Mouse (Mus musculus): Measurements from ENCODE around the gene Tgfa. TPM values are rescaled to one million over a fixed set of nuclear protein-coding genes. Genes with fewer than 3 reads are reported as not detected.

Gene Tgfa
- polyA plus RNA-seq, 1 experiment = 0.20 TPM

GRCm38 (mm10) chr6:86317066-86317465 is 122.0 kb downstream of the Tgfa start:
- Histone ChIP-seq H3K4me3 (no peak overlapping the region), H3K36me3 (ENCODE audit: control insufficient read depth, insufficient read depth) (no peaks in the 10 kb centered on the region), H3K79me2 (ENCODE audit: control insufficient read depth, insufficient read depth) (no peaks in the 10 kb centered on the region), H3K27me3 (ENCODE audit: control insufficient read depth, insufficient read depth, insufficient read length) (no peaks in the 10 kb centered on the region), H3ac (ENCODE audit: control insufficient read depth, insufficient read length) (no peak overlapping the region), H3K4me2 (ENCODE audit: low read depth) (no peak overlapping the region)
- TF ChIP-seq USF1 (IDR thresholded peaks at IDR 0.05; ENCODE audit: low read depth) (no peak), CEBPB (IDR thresholded peaks at IDR 0.05; ENCODE audit: insufficient read depth, poor library complexity, severe bottlenecking) (no peak), TCF12 (IDR thresholded peaks at IDR 0.05; ENCODE audit: insufficient read depth, poor library complexity, severe bottlenecking) (no peak), REST (IDR thresholded peaks at IDR 0.05; ENCODE audit: insufficient read depth, insufficient read length) (no peak), POLR2AphosphoS2 (IDR thresholded peaks at IDR 0.05; ENCODE audit: insufficient read length, low read depth) (no peak), MYOD1 (IDR thresholded peaks at IDR 0.05; ENCODE audit: control insufficient read depth in 1 of 3, insufficient read length in 2 of 3, low read depth in 2 of 3) (no peak), E2F4 (IDR thresholded peaks at IDR 0.05; ENCODE audit: insufficient read depth) (no peak), POLR2A (IDR thresholded peaks at IDR 0.05; ENCODE audit: insufficient read length, low read depth) (no peak), MYOG (IDR thresholded peaks at IDR 0.05; ENCODE audit: control insufficient read depth in 1 of 3, insufficient read depth in 1 of 3, insufficient read length in 2 of 3, low read depth in 2 of 3) (no peak), SRF (IDR thresholded peaks at IDR 0.05; ENCODE audit: control insufficient read depth, insufficient read length, low read depth) (no peak), MAX (IDR thresholded peaks at IDR 0.05; ENCODE audit: low read depth) (no peak), TCF3 (IDR thresholded peaks at IDR 0.05; ENCODE audit: insufficient read length, low read depth) (no peak)

- H3K79me2 ChIP-seq (ENCODE audit: control insufficient read depth, insufficient read depth) = no peaks in the 10 kb centered on the region
- no peak overlapping the region for H3K4me3 ChIP-seq
- H3ac ChIP-seq (ENCODE audit: control insufficient read depth, insufficient read length) = no peak overlapping the region
- no peaks in the 10 kb centered on the region for H3K36me3 ChIP-seq (ENCODE audit: control insufficient read depth, insufficient read depth)
- peak overlapping the region; percentile 43 for H3K4me2 ChIP-seq (ENCODE audit: low read depth)
- no peaks in the 10 kb centered on the region for H3K27me3 ChIP-seq (ENCODE audit: control insufficient read depth, insufficient read depth, insufficient read length)
- TF ChIP-seq SRF (IDR thresholded peaks at IDR 0.05; ENCODE audit: control insufficient read depth, insufficient read length, low read depth) = no peak
- no peak for TF ChIP-seq MYOD1 (IDR thresholded peaks at IDR 0.05; ENCODE audit: control insufficient read depth in 1 of 3, insufficient read length in 2 of 3, low read depth in 2 of 3)
- TF ChIP-seq TCF12 (IDR thresholded peaks at IDR 0.05; ENCODE audit: insufficient read depth, poor library complexity, severe bottlenecking) = no peak
- TF ChIP-seq TCF3 (IDR thresholded peaks at IDR 0.05; ENCODE audit: insufficient read length, low read depth) = no peak
- TF ChIP-seq REST (IDR thresholded peaks at IDR 0.05; ENCODE audit: insufficient read depth, insufficient read length) = no peak
These were observed 123.8 kb downstream of the Tgfa start for GRCm38 (mm10) chr6:86318855-86319254.

- Histone ChIP-seq H3K36me3 (ENCODE audit: control insufficient read depth, insufficient read depth) (no peaks in the 10 kb centered on the region), H3K79me2 (ENCODE audit: control insufficient read depth, insufficient read depth) (no peaks in the 10 kb centered on the region), H3K27me3 (ENCODE audit: control insufficient read depth, insufficient read depth, insufficient read length) (no peaks in the 10 kb centered on the region), H3K4me3 (no peak overlapping the region), H3ac (ENCODE audit: control insufficient read depth, insufficient read length) (no peak overlapping the region), H3K4me2 (ENCODE audit: low read depth) (no peak overlapping the region)
- TF ChIP-seq REST (IDR thresholded peaks at IDR 0.05; ENCODE audit: insufficient read depth, insufficient read length) (no peak), TCF3 (IDR thresholded peaks at IDR 0.05; ENCODE audit: insufficient read length, low read depth) (no peak), MYOD1 (IDR thresholded peaks at IDR 0.05; ENCODE audit: control insufficient read depth in 1 of 3, insufficient read length in 2 of 3, low read depth in 2 of 3) (no peak), E2F4 (IDR thresholded peaks at IDR 0.05; ENCODE audit: insufficient read depth) (no peak), POLR2A (IDR thresholded peaks at IDR 0.05; ENCODE audit: insufficient read length, low read depth) (no peak), POLR2AphosphoS2 (IDR thresholded peaks at IDR 0.05; ENCODE audit: insufficient read length, low read depth) (no peak), USF1 (IDR thresholded peaks at IDR 0.05; ENCODE audit: low read depth) (no peak), CEBPB (IDR thresholded peaks at IDR 0.05; ENCODE audit: insufficient read depth, poor library complexity, severe bottlenecking) (no peak), MYOG (IDR thresholded peaks at IDR 0.05; ENCODE audit: control insufficient read depth in 1 of 3, insufficient read depth in 1 of 3, insufficient read length in 2 of 3, low read depth in 2 of 3) (no peak), TCF12 (IDR thresholded peaks at IDR 0.05; ENCODE audit: insufficient read depth, poor library complexity, severe bottlenecking) (no peak), MAX (IDR thresholded peaks at IDR 0.05; ENCODE audit: low read depth) (no peak), SRF (IDR thresholded peaks at IDR 0.05; ENCODE audit: control insufficient read depth, insufficient read length, low read depth) (no peak)
These were observed 127.1 kb downstream of the Tgfa start for GRCm38 (mm10) chr6:86322031-86322563.

- Histone ChIP-seq H3K4me2 (ENCODE audit: low read depth) (no peak overlapping the region), H3K36me3 (ENCODE audit: control insufficient read depth, insufficient read depth) (no peaks in the 10 kb centered on the region), H3K4me3 (no peak overlapping the region), H3K79me2 (ENCODE audit: control insufficient read depth, insufficient read depth) (no peaks in the 10 kb centered on the region), H3ac (ENCODE audit: control insufficient read depth, insufficient read length) (no peak overlapping the region), H3K27me3 (ENCODE audit: control insufficient read depth, insufficient read depth, insufficient read length) (no peaks in the 10 kb centered on the region)
- no peak for TF ChIP-seq MAX (IDR thresholded peaks at IDR 0.05; ENCODE audit: low read depth)
- TF ChIP-seq E2F4 (IDR thresholded peaks at IDR 0.05; ENCODE audit: insufficient read depth) = no peak
- TF ChIP-seq POLR2A (IDR thresholded peaks at IDR 0.05; ENCODE audit: insufficient read length, low read depth) = no peak
- TF ChIP-seq USF1 (IDR thresholded peaks at IDR 0.05; ENCODE audit: low read depth) = no peak
- TF ChIP-seq REST (IDR thresholded peaks at IDR 0.05; ENCODE audit: insufficient read depth, insufficient read length) = no peak
- TF ChIP-seq TCF3 (IDR thresholded peaks at IDR 0.05; ENCODE audit: insufficient read length, low read depth) = no peak
- no peak for TF ChIP-seq SRF (IDR thresholded peaks at IDR 0.05; ENCODE audit: control insufficient read depth, insufficient read length, low read depth)
- no peak for TF ChIP-seq MYOG (IDR thresholded peaks at IDR 0.05; ENCODE audit: control insufficient read depth in 1 of 3, insufficient read depth in 1 of 3, insufficient read length in 2 of 3, low read depth in 2 of 3)
- TF ChIP-seq POLR2AphosphoS2 (IDR thresholded peaks at IDR 0.05; ENCODE audit: insufficient read length, low read depth) = no peak
- no peak for TF ChIP-seq MYOD1 (IDR thresholded peaks at IDR 0.05; ENCODE audit: control insufficient read depth in 1 of 3, insufficient read length in 2 of 3, low read depth in 2 of 3)
- no peak for TF ChIP-seq TCF12 (IDR thresholded peaks at IDR 0.05; ENCODE audit: insufficient read depth, poor library complexity, severe bottlenecking)
- no peak for TF ChIP-seq CEBPB (IDR thresholded peaks at IDR 0.05; ENCODE audit: insufficient read depth, poor library complexity, severe bottlenecking)
These were observed 128.0 kb downstream of the Tgfa start for GRCm38 (mm10) chr6:86322991-86323390.
